Mouse (Mus musculus): Measurements from ENCODE around the gene Lrrc2. TPM values are rescaled to one million over a fixed set of nuclear protein-coding genes. Genes with fewer than 3 reads are reported as not detected.
A peak's percentile ranks its signal among the peaks of the same experiment; 100 is the strongest.

Gene Lrrc2
- polyA plus RNA-seq, 1 experiment, result 0.25 TPM

DNA sequence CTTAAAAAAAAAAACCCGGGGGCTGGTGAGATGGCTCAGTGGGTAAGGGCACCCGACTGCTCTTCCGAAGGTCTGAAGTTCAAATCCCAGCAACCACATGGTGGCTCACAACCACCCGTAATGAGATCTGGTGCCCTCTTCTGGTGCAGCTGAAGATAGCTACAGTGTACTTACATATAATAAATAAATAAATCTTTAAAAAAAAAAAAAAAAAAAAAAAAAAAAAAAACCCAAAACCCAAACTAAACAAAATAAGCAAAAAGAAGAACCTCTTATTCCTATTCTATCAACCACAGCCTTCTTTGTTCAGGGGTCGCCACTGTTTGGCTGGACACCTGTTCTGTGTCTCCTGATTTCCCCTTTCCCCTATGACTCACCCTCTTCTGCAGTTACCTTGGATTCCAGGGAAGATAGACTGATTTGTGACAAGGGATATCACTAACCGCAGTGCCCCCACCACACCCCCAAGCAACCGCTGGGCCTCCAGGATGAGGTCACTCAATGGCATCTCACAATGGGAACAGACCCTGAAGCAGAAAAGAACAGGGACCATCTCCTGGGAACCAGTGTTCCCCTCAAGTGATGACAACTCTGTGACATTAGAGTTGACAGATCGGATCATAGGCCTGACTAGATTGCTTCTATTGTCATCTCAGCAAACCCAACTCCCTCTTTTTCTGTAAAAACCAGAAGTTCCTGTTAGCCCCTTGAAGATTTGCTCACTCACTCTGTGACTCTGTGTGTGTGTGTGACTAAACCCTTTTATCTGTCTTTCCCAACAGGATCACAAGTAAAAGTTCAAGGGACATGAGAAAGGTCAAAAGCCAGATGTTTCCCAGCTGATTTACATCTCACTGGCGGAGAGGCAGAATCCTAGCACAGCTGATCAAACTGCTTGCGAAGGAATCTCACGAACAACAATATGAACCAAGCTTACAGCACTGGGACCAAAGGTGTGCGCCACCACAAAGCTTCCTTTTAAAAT lies 13.5 kb upstream of the Lrrc2 start:
- Histone ChIP-seq H3K27me3 (ENCODE audit: control insufficient read depth, insufficient read depth, low read length) (no peaks in the 10 kb centered on the region), H3K27ac (ENCODE audit: control insufficient read depth, insufficient read depth, low read depth, low read length) (no peak overlapping the region), H3K4me1 (ENCODE audit: control insufficient read depth, insufficient read depth, low read length) (no peaks in the 10 kb centered on the region), H3K36me3 (ENCODE audit: control insufficient read depth, insufficient read depth, low read length) (no peaks in the 10 kb centered on the region), H3K4me3 (ENCODE audit: control insufficient read depth, low read depth, low read length) (no peak overlapping the region)
- TF ChIP-seq POLR2A (IDR thresholded peaks at IDR 0.05; ENCODE audit: control insufficient read depth, low read depth, low read length) (no peak), CTCF (IDR thresholded peaks at IDR 0.05; ENCODE audit: control insufficient read depth, insufficient read depth, insufficient replicate concordance, low read depth, low read length) (no peak)

- Histone ChIP-seq H3K36me3 (ENCODE audit: control insufficient read depth, insufficient read depth, low read length) (no peaks in the 10 kb centered on the region), H3K4me1 (ENCODE audit: control insufficient read depth, insufficient read depth, low read length) (peaks cover 14% of the 10 kb centered on the region), H3K27me3 (ENCODE audit: control insufficient read depth, insufficient read depth, low read length) (no peaks in the 10 kb centered on the region), H3K27ac (ENCODE audit: control insufficient read depth, insufficient read depth, low read depth, low read length) (no peak overlapping the region), H3K4me3 (ENCODE audit: control insufficient read depth, low read depth, low read length) (no peak overlapping the region)
- no peak for TF ChIP-seq POLR2A (IDR thresholded peaks at IDR 0.05; ENCODE audit: control insufficient read depth, low read depth, low read length)
- TF ChIP-seq CTCF (IDR thresholded peaks at IDR 0.05; ENCODE audit: control insufficient read depth, insufficient read depth, insufficient replicate concordance, low read depth, low read length), result no peak
These were observed 7.1 kb upstream of the Lrrc2 start for GRCm38 (mm10) chr9:110944265-110944664.

DNA sequence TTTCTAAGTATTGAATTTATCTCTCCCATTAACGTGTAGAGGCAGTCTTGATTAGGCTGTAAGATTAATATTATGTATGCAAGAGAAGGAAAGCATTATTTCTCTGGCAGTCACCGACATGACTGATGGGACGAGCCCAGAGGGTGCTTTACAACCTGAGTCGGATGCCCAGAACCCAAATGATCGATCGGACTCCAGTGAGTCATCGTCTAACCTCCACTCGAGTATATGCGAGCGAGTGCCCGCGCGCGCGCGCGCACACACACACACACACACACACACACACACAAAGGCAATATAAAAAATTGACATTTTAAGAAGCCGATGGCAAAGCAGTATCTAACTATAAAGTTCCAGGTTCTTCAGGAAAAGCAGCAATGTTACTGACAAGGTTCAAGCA lies 6.0 kb upstream of the Lrrc2 start:
- TF ChIP-seq POLR2A (IDR thresholded peaks at IDR 0.05; ENCODE audit: control insufficient read depth, low read depth, low read length) (no peak), CTCF (IDR thresholded peaks at IDR 0.05; ENCODE audit: control insufficient read depth, insufficient read depth, insufficient replicate concordance, low read depth, low read length) (no peak)
- no peaks in the 10 kb centered on the region for H3K36me3 ChIP-seq (ENCODE audit: control insufficient read depth, insufficient read depth, low read length)
- H3K4me3 ChIP-seq (ENCODE audit: control insufficient read depth, low read depth, low read length), result no peak overlapping the region
- peaks cover 14% of the 10 kb centered on the region for H3K4me1 ChIP-seq (ENCODE audit: control insufficient read depth, insufficient read depth, low read length)
- H3K27ac ChIP-seq (ENCODE audit: control insufficient read depth, insufficient read depth, low read depth, low read length), result no peak overlapping the region
- no peaks in the 10 kb centered on the region for H3K27me3 ChIP-seq (ENCODE audit: control insufficient read depth, insufficient read depth, low read length)

DNA sequence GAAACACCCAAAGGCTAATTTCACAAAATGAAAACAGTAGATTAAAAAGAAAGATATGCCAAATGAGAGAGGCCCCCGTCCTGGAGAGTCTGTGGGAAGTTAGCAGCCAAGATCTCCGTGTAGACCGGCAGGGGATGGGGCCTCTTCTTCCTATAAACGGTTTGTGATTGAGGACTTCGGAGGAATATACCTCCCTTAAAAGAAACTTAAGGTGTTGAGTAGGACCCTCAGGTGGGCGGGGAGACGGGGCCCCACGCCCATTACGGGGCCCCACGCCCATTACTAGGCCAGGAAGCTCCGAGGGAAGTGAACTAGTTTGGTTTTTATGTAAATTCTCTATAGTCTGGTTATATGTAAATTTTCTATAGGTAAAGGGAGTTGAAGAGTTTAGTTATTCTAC lies 5.4 kb upstream of the Lrrc2 start, which contains the start of gene Tdgf1:
TSS of gene Tdgf1 (minus strand) at position 233 of the 400 bp plus-strand sequence.
- Histone ChIP-seq H3K27ac (ENCODE audit: control insufficient read depth, insufficient read depth, low read depth, low read length) (no peak within 1 kb of the TSS), H3K4me1 (ENCODE audit: control insufficient read depth, insufficient read depth, low read length) (peaks cover 14% of the 10 kb centered on the region), H3K27me3 (ENCODE audit: control insufficient read depth, insufficient read depth, low read length) (no peaks in the 10 kb centered on the region), H3K4me3 (ENCODE audit: control insufficient read depth, low read depth, low read length) (peak within 1 kb of the TSS; percentile 43), H3K36me3 (ENCODE audit: control insufficient read depth, insufficient read depth, low read length) (no peaks in the 10 kb centered on the region)
- TF ChIP-seq CTCF (IDR thresholded peaks at IDR 0.05; ENCODE audit: control insufficient read depth, insufficient read depth, insufficient replicate concordance, low read depth, low read length), result no peak
- no peak for TF ChIP-seq POLR2A (IDR thresholded peaks at IDR 0.05; ENCODE audit: control insufficient read depth, low read depth, low read length)

DNA sequence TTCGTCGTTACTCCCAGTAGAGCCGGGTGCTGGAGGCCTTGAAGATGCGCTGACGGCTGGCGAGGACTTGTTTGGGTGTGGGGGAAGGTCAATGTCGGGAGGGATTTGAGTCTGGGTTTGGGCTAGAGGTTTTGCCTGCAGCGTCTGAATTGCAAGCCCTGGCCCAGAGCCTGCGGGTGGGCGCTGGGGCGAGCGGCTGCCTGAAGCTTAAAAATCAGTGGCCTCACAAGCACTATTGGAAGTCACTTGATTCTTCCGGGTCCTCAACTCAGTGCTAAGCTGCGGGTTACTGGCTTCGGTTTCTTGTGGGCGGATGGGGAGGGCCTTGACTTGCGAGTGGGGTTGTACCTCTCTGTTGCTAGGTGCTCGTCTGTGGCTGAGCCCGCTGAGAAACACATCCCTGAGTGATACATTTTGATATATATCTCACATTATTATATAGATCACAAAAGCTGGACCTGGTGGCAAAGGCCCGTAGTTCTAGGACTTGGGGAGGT lies 4.7 kb upstream of the Lrrc2 start:
- no peak for TF ChIP-seq POLR2A (IDR thresholded peaks at IDR 0.05; ENCODE audit: control insufficient read depth, low read depth, low read length)
- no peak for TF ChIP-seq CTCF (IDR thresholded peaks at IDR 0.05; ENCODE audit: control insufficient read depth, insufficient read depth, insufficient replicate concordance, low read depth, low read length)
- Histone ChIP-seq H3K4me3 (ENCODE audit: control insufficient read depth, low read depth, low read length) (peak overlapping the region; percentile 43), H3K36me3 (ENCODE audit: control insufficient read depth, insufficient read depth, low read length) (no peaks in the 10 kb centered on the region), H3K27ac (ENCODE audit: control insufficient read depth, insufficient read depth, low read depth, low read length) (no peak overlapping the region), H3K27me3 (ENCODE audit: control insufficient read depth, insufficient read depth, low read length) (no peaks in the 10 kb centered on the region), H3K4me1 (ENCODE audit: control insufficient read depth, insufficient read depth, low read length) (peaks cover 14% of the 10 kb centered on the region)

DNA sequence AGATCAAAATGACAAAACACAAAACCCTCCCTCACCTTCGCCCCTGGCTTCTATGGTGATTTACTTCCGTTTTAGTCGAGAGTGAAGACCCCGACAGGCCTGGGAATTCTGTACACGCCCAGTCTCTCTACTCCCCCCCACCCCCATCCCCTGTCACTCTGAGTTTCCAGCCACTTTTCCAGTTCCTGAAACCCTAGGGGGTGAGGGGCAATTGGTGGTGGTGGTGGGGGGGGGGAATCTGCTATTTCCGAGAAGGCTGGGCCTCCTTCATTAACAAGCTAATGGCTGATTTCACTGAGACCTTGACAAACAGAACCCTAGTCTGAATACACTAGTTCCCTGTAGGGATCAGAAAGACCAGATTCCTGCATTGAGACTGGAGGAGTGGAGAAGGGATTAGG lies 4.1 kb upstream of the Lrrc2 start:
- Histone ChIP-seq H3K27ac (ENCODE audit: control insufficient read depth, insufficient read depth, low read depth, low read length) (no peak overlapping the region), H3K27me3 (ENCODE audit: control insufficient read depth, insufficient read depth, low read length) (no peaks in the 10 kb centered on the region), H3K4me1 (ENCODE audit: control insufficient read depth, insufficient read depth, low read length) (peaks cover 14% of the 10 kb centered on the region), H3K4me3 (ENCODE audit: control insufficient read depth, low read depth, low read length) (peak overlapping the region; percentile 24; the same call in 1 of the 2 replicates), H3K36me3 (ENCODE audit: control insufficient read depth, insufficient read depth, low read length) (no peaks in the 10 kb centered on the region)
- no peak for TF ChIP-seq CTCF (IDR thresholded peaks at IDR 0.05; ENCODE audit: control insufficient read depth, insufficient read depth, insufficient replicate concordance, low read depth, low read length)
- no peak for TF ChIP-seq POLR2A (IDR thresholded peaks at IDR 0.05; ENCODE audit: control insufficient read depth, low read depth, low read length)

- Histone ChIP-seq H3K4me1 (ENCODE audit: control insufficient read depth, insufficient read depth, low read length) (peaks cover 14% of the 10 kb centered on the region), H3K27ac (ENCODE audit: control insufficient read depth, insufficient read depth, low read depth, low read length) (peak overlapping the region; percentile 32; the same call in 1 of the 2 replicates), H3K27me3 (ENCODE audit: control insufficient read depth, insufficient read depth, low read length) (no peaks in the 10 kb centered on the region), H3K36me3 (ENCODE audit: control insufficient read depth, insufficient read depth, low read length) (no peaks in the 10 kb centered on the region), H3K4me3 (ENCODE audit: control insufficient read depth, low read depth, low read length) (no peak overlapping the region)
- TF ChIP-seq POLR2A (IDR thresholded peaks at IDR 0.05; ENCODE audit: control insufficient read depth, low read depth, low read length) (no peak), CTCF (IDR thresholded peaks at IDR 0.05; ENCODE audit: control insufficient read depth, insufficient read depth, insufficient replicate concordance, low read depth, low read length) (no peak)
These were observed 3.4 kb upstream of the Lrrc2 start for GRCm38 (mm10) chr9:110947900-110948299.
